ENCODE assay signal across 27 mouse cellular contexts in genomic region chr16:43925846-43926245, GRCm38 (mm10). TPM values are rescaled to one million over a fixed set of nuclear protein-coding genes. Genes with fewer than 3 reads are reported as not detected.
DNase-seq lines count a peak whose midpoint lies in the region; ATAC-seq and TF ChIP-seq lines count a peak whose summit lies in the region.
"Had no signal": no experiment of that assay in that cellular context is flagged by ENCODE, and none has a peak within 500 bp of the region (broad histone marks: within the 10 kb centered on the region; RNA-seq: fewer than 3 reads in every experiment).

No protein-coding gene starts in this region.

- H3K36me3 ChIP-seq in forebrain, embryonic 15.5 days = no peaks in the 10 kb centered on the region
- H3K36me3 ChIP-seq in forebrain, embryonic 12.5 days (replicated peaks) = no peaks in the 10 kb centered on the region
- H3K36me3 ChIP-seq in kidney, embryonic 15.5 days = no peaks in the 10 kb centered on the region
- no peaks in the 10 kb centered on the region for H3K36me3 ChIP-seq in ES-Bruce4 (ENCODE audit: control insufficient read depth, insufficient read depth, low read length, poor library complexity, severe bottlenecking)
- H3K36me3 ChIP-seq in embryonic facial prominence, embryonic 10.5 days (replicated peaks) = no peaks in the 10 kb centered on the region
- H3K36me3 ChIP-seq: embryonic facial prominence, embryonic 13.5 days; embryonic facial prominence, embryonic 15.5 days; forebrain, embryonic 10.5 days had no signal

- TF ChIP-seq EP300 in ES-Bruce4 (IDR thresholded peaks at IDR 0.05; ENCODE audit: insufficient read depth, low read depth, low read length) = no peak

- DNase-seq in kidney, adult 11 months = no peak
- peak; percentile 35 for DNase-seq in R1 (ENCODE audit: low read depth, low spot score)
- DNase-seq in urinary bladder, postnatal 10 days (ENCODE audit: low spot score) = no peak
- no peak for DNase-seq in embryonic facial prominence, embryonic 10.5 days (ENCODE audit: low spot score)
- DNase-seq: adrenal gland, adult 8-10 months; adrenal gland, postnatal 14 days; adrenal gland, postnatal 36 days; B cell, adult 2 months; cerebellum, adult 11-12 months; cerebellum, adult 2 months; cerebellum, adult 9-10 months; cerebellum, postnatal 10 days; cerebellum, postnatal 25 days had no signal

- H3K9ac ChIP-seq in forebrain, embryonic 15.5 days (replicated peaks) = no peak overlapping the region
- H3K9ac ChIP-seq in forebrain, embryonic 12.5 days = no peak overlapping the region
- H3K9ac ChIP-seq in kidney, embryonic 15.5 days = no peak overlapping the region
- H3K9ac ChIP-seq in ES-Bruce4 (ENCODE audit: low read depth, poor library complexity, severe bottlenecking) = no peak overlapping the region
- H3K9ac ChIP-seq: embryonic facial prominence, embryonic 13.5 days; embryonic facial prominence, embryonic 15.5 days; forebrain, embryonic 13.5 days had no signal

- WGBS in forebrain, embryonic 15.5 days = 86% methylated on average over 1 of the region's 1 CpGs
- 87% methylated on average over 1 of the region's 1 CpGs for WGBS in forebrain, embryonic 12.5 days
- WGBS in kidney, embryonic 15.5 days = 77% methylated on average over 1 of the region's 1 CpGs
- WGBS in embryonic facial prominence, embryonic 10.5 days = 85% methylated on average over 1 of the region's 1 CpGs

- TF ChIP-seq CTCF in ES-Bruce4 (IDR thresholded peaks at IDR 0.05; ENCODE audit: low read depth, low read length) = no peak

- no peaks in the 10 kb centered on the region for H3K9me3 ChIP-seq in forebrain, embryonic 15.5 days
- H3K9me3 ChIP-seq in forebrain, embryonic 12.5 days = no peaks in the 10 kb centered on the region
- H3K9me3 ChIP-seq in kidney, embryonic 15.5 days (replicated peaks) = no peaks in the 10 kb centered on the region
- no peaks in the 10 kb centered on the region for H3K9me3 ChIP-seq in ES-Bruce4 (replicated peaks; ENCODE audit: control insufficient read depth, insufficient read depth, low read length, poor library complexity, severe bottlenecking)
- no peaks in the 10 kb centered on the region for H3K9me3 ChIP-seq in embryonic facial prominence, embryonic 10.5 days
- H3K9me3 ChIP-seq: embryonic facial prominence, embryonic 13.5 days; embryonic facial prominence, embryonic 15.5 days; forebrain, embryonic 10.5 days; forebrain, embryonic 13.5 days; G1E had no signal

- 0 out of 2 replicates have a peak overlapping the region, but pooled peaks have one; percentile 46 for H3K27ac ChIP-seq in forebrain, embryonic 15.5 days (replicated peaks)
- H3K27ac ChIP-seq in forebrain, embryonic 12.5 days = no peak overlapping the region
- H3K27ac ChIP-seq in kidney, embryonic 15.5 days = peak overlapping the region; percentile 37; the same call in 1 of the 2 replicates
- H3K27ac ChIP-seq in ES-Bruce4 (ENCODE audit: insufficient read depth, low read length) = 0 out of 2 replicates have a peak overlapping the region, but pooled peaks have one; percentile 54
- H3K27ac ChIP-seq in embryonic facial prominence, embryonic 10.5 days (replicated peaks) = no peak overlapping the region
- H3K27ac ChIP-seq: embryonic facial prominence, embryonic 13.5 days; embryonic facial prominence, embryonic 15.5 days; forebrain, embryonic 10.5 days; forebrain, embryonic 13.5 days had no signal

- H3K4me3 ChIP-seq in forebrain, embryonic 15.5 days = no peak overlapping the region
- H3K4me3 ChIP-seq in forebrain, embryonic 12.5 days (replicated peaks) = no peak overlapping the region
- no peak overlapping the region for H3K4me3 ChIP-seq in kidney, embryonic 15.5 days (replicated peaks)
- no peak overlapping the region for H3K4me3 ChIP-seq in ES-Bruce4 (ENCODE audit: low read depth, low read length)
- no peak overlapping the region for H3K4me3 ChIP-seq in embryonic facial prominence, embryonic 10.5 days
- H3K4me3 ChIP-seq: embryonic facial prominence, embryonic 13.5 days; embryonic facial prominence, embryonic 15.5 days; erythroblast, embryonic 14.5 days; forebrain, embryonic 10.5 days; forebrain, embryonic 13.5 days had no signal

- ATAC-seq in forebrain, embryonic 15.5 days (replicated peaks) = no peak
- no peak for ATAC-seq in forebrain, embryonic 12.5 days (ENCODE audit: low FRiP score)
- ATAC-seq in kidney, embryonic 15.5 days (replicated peaks; ENCODE audit: low FRiP score) = no peak
- ATAC-seq: activated CD4-positive, CD25-positive, alpha-beta regulatory T cell, adult 4 months; CD4-positive, CD25-positive, alpha-beta regulatory T cell, adult 4 months; Patski had no signal

- TF ChIP-seq POLR2A in ES-Bruce4 (IDR thresholded peaks at IDR 0.05; ENCODE audit: insufficient read depth, low read length) = no peak

- no peak overlapping the region for H3K4me2 ChIP-seq in forebrain, embryonic 15.5 days (replicated peaks)
- H3K4me2 ChIP-seq in forebrain, embryonic 12.5 days = no peak overlapping the region
- H3K4me2 ChIP-seq in kidney, embryonic 15.5 days = no peak overlapping the region
- H3K4me2 ChIP-seq: embryonic facial prominence, embryonic 13.5 days; embryonic facial prominence, embryonic 15.5 days; forebrain, embryonic 13.5 days had no signal

- peaks cover 3% of the 10 kb centered on the region; the same call in 1 of the 2 replicates for H3K4me1 ChIP-seq in forebrain, embryonic 15.5 days
- H3K4me1 ChIP-seq in forebrain, embryonic 12.5 days = peaks cover 5% of the 10 kb centered on the region; the same call in 1 of the 2 replicates
- 0 out of 2 replicates have a peak, but pooled peaks cover 3% of the 10 kb centered on the region for H3K4me1 ChIP-seq in kidney, embryonic 15.5 days
- no peaks in the 10 kb centered on the region for H3K4me1 ChIP-seq in ES-Bruce4 (ENCODE audit: control insufficient read depth, insufficient read depth, low read length)
- H3K4me1 ChIP-seq in embryonic facial prominence, embryonic 10.5 days = no peaks in the 10 kb centered on the region
- H3K4me1 ChIP-seq: embryonic facial prominence, embryonic 13.5 days; embryonic facial prominence, embryonic 15.5 days had no signal

- H3K27me3 ChIP-seq in forebrain, embryonic 15.5 days = no peaks in the 10 kb centered on the region
- no peaks in the 10 kb centered on the region for H3K27me3 ChIP-seq in forebrain, embryonic 12.5 days
- H3K27me3 ChIP-seq in kidney, embryonic 15.5 days = no peaks in the 10 kb centered on the region
- no peaks in the 10 kb centered on the region for H3K27me3 ChIP-seq in ES-Bruce4 (ENCODE audit: control insufficient read depth, insufficient read depth, low read length, poor library complexity, severe bottlenecking)
- H3K27me3 ChIP-seq in embryonic facial prominence, embryonic 10.5 days (replicated peaks; ENCODE audit: low read depth, poor library complexity, severe bottlenecking) = no peaks in the 10 kb centered on the region
- H3K27me3 ChIP-seq: CH12.LX; embryonic facial prominence, embryonic 13.5 days; embryonic facial prominence, embryonic 15.5 days; forebrain, embryonic 13.5 days; Patski had no signal

RNA-seq across cellular contexts. Expression of gene Qtrt2, which starts 0.8 kb away (rescaled TPM):
- polyA plus RNA-seq in forebrain, embryonic 15.5 days (2015; fragmentation: Nextera tagmentation; extraction: Ambion mirVana) = 25.1 and 26.7 TPM in 2 replicates
- polyA plus RNA-seq in forebrain, embryonic 12.5 days (2016; fragmentation: Nextera tagmentation; extraction: Ambion mirVana) = 34.7 and 35.6 TPM in 2 replicates
- 30.3 and 34.5 TPM in 2 replicates for polyA plus RNA-seq in kidney, embryonic 15.5 days (2015; fragmentation: Nextera tagmentation; extraction: Ambion mirVana)
- polyA plus RNA-seq in ES-Bruce4 (2011; ENCODE audit: insufficient read depth, insufficient read length, low read depth, missing spikeins) = 42.1 and 45.3 TPM in 2 replicates
- polyA plus RNA-seq in embryonic facial prominence, embryonic 10.5 days (2016; fragmentation: Nextera tagmentation; extraction: Ambion mirVana) = 36.0 and 37.4 TPM in 2 replicates

RNA-seq across cellular contexts. Expression of gene Ccdc191, which starts 36.2 kb away (rescaled TPM):
- 9.4 and 12.2 TPM in 2 replicates for polyA plus RNA-seq in forebrain, embryonic 15.5 days (2015; fragmentation: Nextera tagmentation; extraction: Ambion mirVana)
- 17.3 and 17.6 TPM in 2 replicates for polyA plus RNA-seq in forebrain, embryonic 12.5 days (2016; fragmentation: Nextera tagmentation; extraction: Ambion mirVana)
- polyA plus RNA-seq in kidney, embryonic 15.5 days (2015; fragmentation: Nextera tagmentation; extraction: Ambion mirVana) = 15.2 and 16.7 TPM in 2 replicates
- polyA plus RNA-seq in ES-Bruce4 (2011; ENCODE audit: insufficient read depth, insufficient read length, low read depth, missing spikeins) = 19.9 and 24.6 TPM in 2 replicates
- 16.3 and 20.2 TPM in 2 replicates for polyA plus RNA-seq in embryonic facial prominence, embryonic 10.5 days (2016; fragmentation: Nextera tagmentation; extraction: Ambion mirVana)

RNA-seq across cellular contexts. Expression of gene Zdhhc23, which starts 53.7 kb away (rescaled TPM):
- 3.0 and 3.2 TPM in 2 replicates for polyA plus RNA-seq in forebrain, embryonic 15.5 days (2015; fragmentation: Nextera tagmentation; extraction: Ambion mirVana)
- 0.62 and 0.66 TPM in 2 replicates for polyA plus RNA-seq in forebrain, embryonic 12.5 days (2016; fragmentation: Nextera tagmentation; extraction: Ambion mirVana)
- 1.7 and 1.9 TPM in 2 replicates for polyA plus RNA-seq in kidney, embryonic 15.5 days (2015; fragmentation: Nextera tagmentation; extraction: Ambion mirVana)
- 2.9 and 3.2 TPM in 2 replicates for polyA plus RNA-seq in ES-Bruce4 (2011; ENCODE audit: insufficient read depth, insufficient read length, low read depth, missing spikeins)
- polyA plus RNA-seq in embryonic facial prominence, embryonic 10.5 days (2016; fragmentation: Nextera tagmentation; extraction: Ambion mirVana) = 0.50 and 0.59 TPM in 2 replicates

Comparison
In these comparisons a context has a peak if more than half of its experiments do, and no peak if none do; other contexts are left out.
1. H3K27ac ChIP-seq: peak in forebrain, embryonic 15.5 days (single experiment), kidney, embryonic 15.5 days (single experiment) and ES-Bruce4 (single experiment); none in forebrain, embryonic 12.5 days (single experiment) and embryonic facial prominence, embryonic 10.5 days (single experiment).